Mouse (Mus musculus) forebrain, embryonic 10.5 days (tissue): ENCODE results near the gene Smoc1. TPM values are rescaled to one million over a fixed set of nuclear protein-coding genes. Genes with fewer than 3 reads are reported as not detected.

Experiments
- DNase-seq: peaks from one replicate; pipeline ENCODE4 v3.0.0-alpha.2; 2017; ENCODE audit warnings: low spot score; ENCODE audit errors: extremely low spot score
- H3K27ac ChIP-seq: fragments of 300-500 bp; sonication (generic); 2 replicates; pipeline ENCODE4 v1.5.1; 2016; ENCODE audit warnings: mild to moderate bottlenecking
- H3K27me3 ChIP-seq: fragments of 300-500 bp; sonication (generic); 2 replicates; pipeline ENCODE4 v1.6.1; 2016; ENCODE audit warnings: mild to moderate bottlenecking; ENCODE audit not compliant: poor library complexity, severe bottlenecking
- H3K36me3 ChIP-seq: fragments of 300-500 bp; sonication (generic); replicated peaks from 2 replicates; pipeline ENCODE4 v1.6.1; 2016; ENCODE audit warnings: mild to moderate bottlenecking, moderate library complexity
- H3K4me1 ChIP-seq: fragments of 300-500 bp; sonication (generic); 2 replicates; pipeline ENCODE4 v1.6.1; 2016
- H3K4me3 ChIP-seq: fragments of 300-500 bp; sonication (generic); 2 replicates; pipeline ENCODE4 v1.5.1; 2016; ENCODE audit warnings: mild to moderate bottlenecking, moderate library complexity
- H3K9me3 ChIP-seq: fragments of 300-500 bp; sonication (generic); 2 replicates; pipeline ENCODE4 v1.6.1; 2016; ENCODE audit warnings: mild to moderate bottlenecking, moderate library complexity
- WGBS: fragments of 180-500 bp; shearing (Covaris S2); methylation state at CpG from one replicate; pipeline ENCODE4 v1.1.7; 2016; 5-methylcytosine and 5-hydroxymethylcytosine counted together
- polyA plus RNA-seq: library from polyadenylated mRNA; unstranded; fragments of >200 nt; fragmentation: Nextera tagmentation; extraction: Ambion mirVana; gene quantifications from 2 replicates; pipeline ENCODE4 v1.2.1, GENCODE M21; 2016

Gene Smoc1
- polyA plus RNA-seq, 1 experiment from 2014 or later: 15.9 TPM

DNA sequence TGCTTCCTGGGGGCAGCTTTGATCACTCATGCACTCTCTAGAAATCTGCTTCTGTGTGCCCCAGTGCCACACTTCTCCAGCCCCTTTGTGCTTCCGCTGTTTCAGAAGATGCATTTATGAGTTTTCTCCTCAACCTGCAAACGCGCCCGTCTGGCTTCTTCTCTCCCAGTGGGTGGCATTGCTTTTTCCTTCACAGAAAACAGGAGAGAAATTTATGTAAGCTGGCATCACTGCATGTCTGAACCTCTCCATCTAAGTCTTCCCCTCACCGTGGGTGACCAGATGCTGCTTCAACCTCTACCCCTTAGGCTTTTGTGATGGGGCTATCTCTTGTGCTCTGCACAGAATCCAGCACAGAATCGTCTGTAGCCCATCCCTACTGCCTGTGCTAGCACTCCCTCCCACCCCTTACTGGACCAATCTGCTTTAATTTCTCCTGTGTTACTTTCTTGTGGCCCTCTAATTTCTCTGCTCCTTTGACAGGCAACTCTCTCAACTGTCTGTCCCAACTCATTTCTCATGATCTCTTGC lies 35.3 kb downstream of the Smoc1 start:
- Histone ChIP-seq H3K4me1 (peaks cover 3% of the 10 kb centered on the region; the same call in 1 of the 2 replicates), H3K9me3 (no peaks in the 10 kb centered on the region), H3K27me3 (no peaks in the 10 kb centered on the region), H3K27ac (no peak overlapping the region), H3K36me3 (no peaks in the 10 kb centered on the region), H3K4me3 (no peak overlapping the region)
- WGBS: 87% methylated on average over 6 of the region's 6 CpGs
- no peak for DNase-seq

DNA sequence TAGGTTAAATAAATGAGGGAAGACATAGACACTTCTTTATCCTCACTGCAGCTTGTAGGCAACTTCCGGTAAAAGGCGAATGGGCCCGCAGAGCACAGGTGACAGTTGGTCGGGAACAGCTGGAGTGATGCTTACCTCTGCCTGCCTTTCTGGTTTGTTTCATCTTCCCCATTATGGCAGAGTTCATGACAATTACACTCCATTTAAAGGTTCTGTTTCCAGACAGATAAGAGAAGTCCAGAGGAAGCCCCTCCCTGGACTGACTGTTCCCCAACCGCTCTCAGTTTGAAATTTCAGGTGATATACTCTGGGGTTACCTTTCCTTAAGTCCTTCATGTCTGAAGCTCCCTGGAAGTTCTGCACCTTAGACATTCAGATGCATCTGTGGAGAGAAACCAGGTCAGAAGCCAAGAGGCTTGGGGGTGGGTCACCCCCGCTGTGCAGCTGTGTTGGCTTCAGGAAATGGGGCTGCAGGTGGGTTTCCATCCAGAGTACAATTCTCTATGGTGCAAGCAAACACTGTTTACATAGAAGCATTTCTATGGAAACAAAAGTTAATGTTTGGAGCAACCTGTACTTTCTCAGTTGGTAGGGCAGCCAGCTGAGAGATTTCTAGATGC lies 36.8 kb downstream of the Smoc1 start:
- Histone ChIP-seq H3K4me1 (no peaks in the 10 kb centered on the region), H3K36me3 (no peaks in the 10 kb centered on the region), H3K27me3 (no peaks in the 10 kb centered on the region), H3K4me3 (no peak overlapping the region), H3K9me3 (no peaks in the 10 kb centered on the region), H3K27ac (no peak overlapping the region)
- 91% methylated on average over 6 of the region's 6 CpGs for WGBS
- no peak for DNase-seq

DNA sequence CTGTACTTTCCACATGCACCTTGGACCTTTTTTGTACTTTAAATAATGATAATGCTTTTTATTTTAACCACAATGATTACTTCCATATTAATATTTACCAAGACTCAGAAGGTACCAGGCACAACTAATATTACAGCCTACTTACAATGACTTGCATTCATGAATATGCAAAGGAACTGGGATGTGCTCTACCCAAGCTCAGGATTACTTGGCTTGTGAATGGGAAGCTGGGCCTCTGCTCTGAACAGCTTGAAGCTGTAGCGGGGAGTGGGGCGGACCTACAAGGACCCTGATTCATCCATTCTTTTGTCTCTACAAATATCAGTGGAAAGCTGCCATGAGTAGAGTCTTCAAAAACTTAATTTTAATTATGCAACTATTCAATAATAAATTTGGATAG lies 47.5 kb downstream of the Smoc1 start:
- no peaks in the 10 kb centered on the region for H3K27me3 ChIP-seq
- no peak overlapping the region for H3K27ac ChIP-seq
- 90% methylated on average over 2 of the region's 2 CpGs for WGBS
- peaks cover 9% of the 10 kb centered on the region; the same call in 1 of the 2 replicates for H3K36me3 ChIP-seq
- H3K9me3 ChIP-seq: peaks cover 12% of the 10 kb centered on the region
- DNase-seq: no peak
- 0 out of 2 replicates have a peak, but pooled peaks cover 2% of the 10 kb centered on the region for H3K4me1 ChIP-seq
- no peak overlapping the region for H3K4me3 ChIP-seq

DNA sequence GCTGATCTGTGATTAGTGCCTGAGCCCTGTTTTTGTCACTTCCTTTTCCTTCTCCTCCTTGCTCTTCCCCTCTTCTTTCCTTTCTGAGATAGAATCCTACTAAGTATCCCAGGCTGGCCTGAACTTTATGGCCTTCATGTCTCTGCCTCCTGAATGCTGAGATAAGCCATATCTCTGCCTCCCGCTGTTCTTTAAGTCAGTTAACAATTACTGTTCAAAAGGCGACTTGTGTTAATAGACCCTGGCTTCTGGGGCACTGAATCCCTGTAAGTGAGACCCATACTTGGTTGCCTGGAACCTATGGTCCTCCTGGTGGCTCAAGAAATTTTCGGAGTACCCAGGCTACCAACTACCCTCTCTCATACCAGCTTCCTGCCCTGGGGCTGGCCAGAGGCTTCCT lies 48.3 kb downstream of the Smoc1 start:
- Histone ChIP-seq H3K27ac (no peak overlapping the region), H3K36me3 (peaks cover 9% of the 10 kb centered on the region; the same call in 1 of the 2 replicates), H3K27me3 (no peaks in the 10 kb centered on the region), H3K4me1 (0 out of 2 replicates have a peak, but pooled peaks cover 2% of the 10 kb centered on the region), H3K9me3 (peaks cover 15% of the 10 kb centered on the region), H3K4me3 (no peak overlapping the region)
- no peak for DNase-seq
- 79% methylated on average over 3 of the region's 3 CpGs for whole genome bisulfite sequencing

DNA sequence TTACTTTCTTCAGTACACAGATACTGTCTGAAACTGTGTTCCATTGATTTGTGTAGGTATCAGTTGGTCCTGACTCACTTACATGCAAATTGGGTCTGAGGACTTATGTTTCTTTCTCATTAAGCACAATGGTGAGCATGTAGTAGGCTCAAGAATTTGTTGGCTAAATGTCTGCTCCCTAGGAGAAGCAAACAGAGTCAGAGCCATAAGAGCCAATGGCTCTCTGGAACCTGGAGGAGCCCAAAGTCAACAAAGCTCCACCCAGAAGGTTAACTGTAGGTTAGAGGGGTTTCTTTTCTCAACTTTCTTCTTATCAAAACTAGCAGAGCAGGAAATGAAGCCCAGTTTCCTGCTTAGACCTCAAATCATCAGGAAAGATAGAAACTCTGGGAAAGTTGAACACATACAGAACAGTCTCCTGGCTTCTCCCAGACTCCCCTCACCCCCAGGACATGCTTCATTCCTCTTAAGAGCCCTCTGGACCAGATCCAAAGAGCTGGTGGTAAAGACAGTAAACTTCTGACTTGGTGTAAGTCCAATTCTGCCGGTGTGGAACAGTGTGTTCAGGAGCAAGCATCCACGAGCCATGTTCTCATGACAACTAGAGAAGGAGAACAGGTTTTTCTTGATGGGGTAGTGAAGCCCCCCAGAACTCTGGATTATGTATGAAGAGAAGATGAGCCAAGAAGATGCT lies 51.5 kb downstream of the Smoc1 start:
- Histone ChIP-seq H3K27me3 (no peaks in the 10 kb centered on the region), H3K4me3 (no peak overlapping the region), H3K36me3 (peaks cover 9% of the 10 kb centered on the region; the same call in 1 of the 2 replicates), H3K27ac (no peak overlapping the region), H3K9me3 (peaks cover 15% of the 10 kb centered on the region), H3K4me1 (0 out of 2 replicates have a peak, but pooled peaks cover 2% of the 10 kb centered on the region)
- DNase-seq: no peak
- 93% methylated on average over 2 of the region's 2 CpGs for WGBS

DNA sequence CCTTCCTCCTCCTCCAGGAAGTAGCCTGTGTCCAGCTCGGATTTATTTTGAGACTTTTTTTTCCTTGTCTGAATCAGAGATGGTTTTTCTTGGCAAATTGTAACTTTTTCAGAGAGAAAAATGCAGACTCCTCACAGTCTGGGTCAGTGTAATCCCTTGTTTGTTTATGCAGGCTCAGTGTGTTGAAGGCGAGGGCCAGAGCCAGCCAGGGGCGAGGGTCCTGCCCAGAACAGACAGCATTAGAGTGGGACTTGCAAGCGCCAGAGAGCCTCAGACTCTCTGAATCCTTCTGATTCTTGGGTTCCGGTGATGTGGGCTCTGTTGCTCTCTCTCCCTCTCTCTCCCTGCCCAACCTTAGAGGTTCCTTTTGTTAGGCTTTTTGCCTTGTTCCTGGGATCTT lies 53.7 kb downstream of the Smoc1 start:
- WGBS: 72% methylated on average over 5 of the region's 5 CpGs

DNA sequence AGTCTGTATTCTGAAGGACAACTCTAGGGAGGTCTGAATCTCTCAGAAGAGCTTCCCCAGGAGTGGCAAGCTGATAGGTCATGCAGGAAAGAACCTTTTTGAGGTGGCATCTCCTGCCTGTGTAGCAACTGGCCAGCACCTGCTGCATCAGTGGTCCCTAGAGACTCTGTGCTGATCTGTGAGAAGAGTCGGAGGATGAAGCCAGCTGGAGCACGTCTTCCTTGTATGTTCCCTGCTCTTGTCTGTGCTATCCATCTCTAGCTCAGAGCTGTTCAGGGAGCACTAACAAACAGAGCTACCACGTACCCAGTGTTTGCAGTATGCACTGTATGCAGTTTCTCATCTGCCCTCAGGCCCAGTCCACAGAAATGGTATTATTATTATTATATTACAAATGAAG lies 54.4 kb downstream of the Smoc1 start:
- Histone ChIP-seq H3K27ac (no peak overlapping the region), H3K4me3 (no peak overlapping the region), H3K27me3 (no peaks in the 10 kb centered on the region), H3K4me1 (peaks cover 9% of the 10 kb centered on the region), H3K9me3 (peaks cover 15% of the 10 kb centered on the region), H3K36me3 (peaks cover 9% of the 10 kb centered on the region; the same call in 1 of the 2 replicates)
- 87% methylated on average over 3 of the region's 3 CpGs for WGBS
- DNase-seq: no peak

More for the DNA sequence above, 53.7 kb downstream of the Smoc1 start:
- Histone ChIP-seq H3K9me3 (peaks cover 15% of the 10 kb centered on the region), H3K27ac (no peak overlapping the region), H3K36me3 (peaks cover 9% of the 10 kb centered on the region; the same call in 1 of the 2 replicates), H3K4me3 (no peak overlapping the region), H3K27me3 (no peaks in the 10 kb centered on the region), H3K4me1 (peaks cover 9% of the 10 kb centered on the region)
- DNase-seq: no peak

DNA sequence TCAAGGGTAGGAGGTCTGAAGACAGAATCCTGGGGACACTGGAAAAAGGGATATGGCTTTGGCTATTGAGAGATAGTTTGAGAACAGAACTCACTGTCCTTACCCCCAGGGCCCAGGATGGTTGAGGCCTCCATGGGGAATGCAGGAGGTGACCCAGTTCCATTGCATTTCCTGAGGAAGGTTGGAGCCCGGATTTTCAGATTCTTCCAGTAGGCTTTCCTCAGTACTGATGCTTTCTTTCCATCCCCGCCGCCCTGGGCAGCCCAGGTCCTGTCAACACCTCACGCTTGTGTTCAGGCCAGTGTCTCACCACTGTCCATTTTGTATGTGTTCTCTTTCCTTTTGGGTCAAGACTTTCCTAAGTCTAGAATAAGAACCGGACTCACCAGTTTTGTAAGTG lies 56.5 kb downstream of the Smoc1 start:
- 91% methylated on average over 5 of the region's 5 CpGs for WGBS
- Histone ChIP-seq H3K4me3 (no peak overlapping the region), H3K9me3 (peaks cover 10% of the 10 kb centered on the region), H3K27me3 (no peaks in the 10 kb centered on the region), H3K36me3 (peaks cover 9% of the 10 kb centered on the region; the same call in 1 of the 2 replicates), H3K27ac (no peak overlapping the region), H3K4me1 (peaks cover 9% of the 10 kb centered on the region)
- no peak for DNase-seq

DNA sequence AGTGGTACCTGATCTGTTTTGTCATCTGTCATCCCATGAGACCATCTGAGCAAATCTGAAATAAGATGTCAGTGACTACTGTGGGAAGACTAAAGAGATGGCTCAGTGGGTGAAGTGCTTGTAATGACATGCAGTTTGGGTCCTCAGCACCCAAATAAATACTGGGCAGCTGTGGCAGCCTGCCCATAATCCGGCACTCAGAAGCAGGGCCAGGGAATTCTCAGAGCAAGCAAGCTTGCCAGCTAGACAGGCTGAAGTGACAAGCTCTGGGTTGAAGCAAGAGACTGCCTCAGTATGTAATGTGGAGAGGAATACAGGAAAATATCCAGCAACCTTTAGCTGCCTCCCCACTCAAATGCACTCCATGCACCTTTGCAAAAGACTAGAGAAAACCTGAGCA lies 58.6 kb downstream of the Smoc1 start:
- Histone ChIP-seq H3K27ac (no peak overlapping the region), H3K4me3 (no peak overlapping the region), H3K9me3 (no peaks in the 10 kb centered on the region), H3K36me3 (no peaks in the 10 kb centered on the region), H3K27me3 (no peaks in the 10 kb centered on the region), H3K4me1 (peaks cover 9% of the 10 kb centered on the region)
- 93% methylated on average over 1 of the region's 1 CpGs for WGBS
- no peak for DNase-seq

DNA sequence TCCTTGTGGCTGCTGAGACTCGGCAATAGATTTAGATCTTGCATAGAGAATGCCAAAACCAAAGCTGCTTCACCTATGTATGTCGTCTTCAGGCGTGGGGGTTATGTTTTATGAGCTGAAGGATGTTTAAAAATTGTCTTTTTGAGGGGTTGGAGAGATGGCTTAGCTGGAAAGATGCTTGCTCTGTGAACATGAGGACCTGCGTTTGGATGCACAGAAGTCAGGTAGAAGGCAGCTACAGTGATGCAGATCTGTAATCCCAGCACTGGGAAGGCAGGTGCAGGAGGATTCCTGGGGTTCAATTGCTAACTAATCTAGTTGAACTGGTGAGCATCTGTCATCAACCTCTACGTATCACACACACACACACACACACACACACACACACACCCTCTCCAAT lies 61.5 kb downstream of the Smoc1 start:
- Histone ChIP-seq H3K9me3 (no peaks in the 10 kb centered on the region), H3K36me3 (no peaks in the 10 kb centered on the region), H3K27me3 (no peaks in the 10 kb centered on the region), H3K4me3 (no peak overlapping the region), H3K4me1 (peaks cover 9% of the 10 kb centered on the region), H3K27ac (no peak overlapping the region)
- no peak for DNase-seq
- WGBS: 87% methylated on average over 5 of the region's 5 CpGs

DNA sequence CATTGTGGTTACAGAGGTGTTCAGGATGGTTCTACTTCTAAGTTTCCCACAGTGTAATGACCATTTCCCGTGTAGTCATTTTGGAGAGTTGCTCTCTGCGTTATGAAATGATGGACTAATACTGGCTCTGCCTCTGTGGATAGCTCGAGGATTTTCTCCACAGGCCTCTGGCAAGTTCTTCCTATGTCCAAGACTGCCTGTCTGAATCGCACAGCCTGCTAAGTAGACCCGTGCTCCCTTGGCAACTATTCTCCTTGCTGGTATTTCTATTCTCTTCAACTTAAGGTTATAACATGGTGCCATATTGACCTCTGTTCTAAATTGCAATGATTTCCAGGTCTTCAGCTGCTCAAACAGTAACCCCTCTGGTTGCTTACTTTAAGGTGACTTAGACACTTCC lies 65.0 kb downstream of the Smoc1 start:
- no peaks in the 10 kb centered on the region for H3K36me3 ChIP-seq
- H3K27ac ChIP-seq: no peak overlapping the region
- H3K4me3 ChIP-seq: no peak overlapping the region
- no peaks in the 10 kb centered on the region for H3K27me3 ChIP-seq
- 91% methylated on average over 5 of the region's 5 CpGs for WGBS
- DNase-seq: no peak
- H3K9me3 ChIP-seq: no peaks in the 10 kb centered on the region
- H3K4me1 ChIP-seq: peaks cover 14% of the 10 kb centered on the region

DNA sequence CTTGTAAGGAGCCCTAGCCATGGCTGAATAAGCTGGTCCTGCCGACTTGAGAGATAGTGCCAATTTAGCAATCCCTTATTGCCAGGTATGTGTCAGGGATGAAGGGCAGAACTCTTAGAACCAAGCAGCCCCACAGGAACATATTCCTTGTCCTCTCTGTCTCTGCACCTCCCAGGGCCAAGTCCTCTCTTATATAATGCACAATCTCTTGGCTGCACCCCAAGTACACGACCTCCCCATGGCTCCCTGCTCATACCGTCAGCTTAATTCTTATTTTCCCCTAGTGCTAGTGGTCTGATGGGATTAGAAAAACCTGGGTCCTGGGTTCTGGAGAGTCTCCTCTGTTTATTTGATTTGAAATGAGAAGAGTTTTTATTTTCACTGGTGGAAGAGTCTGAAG lies 66.0 kb downstream of the Smoc1 start:
- H3K36me3 ChIP-seq: no peaks in the 10 kb centered on the region
- no peak overlapping the region for H3K27ac ChIP-seq
- no peak overlapping the region for H3K4me3 ChIP-seq
- DNase-seq: no peak
- WGBS: 82% methylated on average over 3 of the region's 3 CpGs
- no peaks in the 10 kb centered on the region for H3K9me3 ChIP-seq
- H3K4me1 ChIP-seq: peaks cover 23% of the 10 kb centered on the region
- H3K27me3 ChIP-seq: no peaks in the 10 kb centered on the region

DNA sequence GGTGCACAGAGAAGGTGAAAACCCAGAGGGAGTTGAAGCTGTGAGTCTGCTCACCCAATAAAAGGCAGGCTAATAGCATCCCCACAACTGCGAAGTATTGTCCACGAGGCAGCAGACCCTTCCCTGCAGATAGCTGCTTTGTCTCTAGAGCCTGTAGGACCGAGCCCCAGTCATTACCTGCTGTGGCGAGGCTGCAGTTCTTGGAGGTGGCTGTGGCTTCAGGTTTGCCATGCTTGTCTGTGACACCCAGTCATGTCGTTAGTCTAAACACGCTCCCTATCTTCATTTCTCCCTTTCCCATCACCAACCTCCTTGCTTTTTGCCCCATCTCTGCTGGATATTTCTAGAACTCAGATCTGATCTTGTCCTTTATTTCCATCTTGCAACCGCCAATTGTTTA lies 66.6 kb downstream of the Smoc1 start:
- no peaks in the 10 kb centered on the region for H3K27me3 ChIP-seq
- WGBS: 74% methylated on average over 7 of the region's 7 CpGs
- H3K4me1 ChIP-seq: peaks cover 24% of the 10 kb centered on the region
- H3K4me3 ChIP-seq: no peak overlapping the region
- DNase-seq: no peak
- H3K27ac ChIP-seq: no peak overlapping the region
- H3K36me3 ChIP-seq: no peaks in the 10 kb centered on the region
- H3K9me3 ChIP-seq: no peaks in the 10 kb centered on the region
